Mouse (Mus musculus) neural tube, embryonic 13.5 days (tissue): ENCODE results near the gene Prrg2. TPM values are rescaled to one million over a fixed set of nuclear protein-coding genes. Genes with fewer than 3 reads are reported as not detected.
A peak's percentile ranks its signal among the peaks of the same experiment; 100 is the strongest.

Source experiments
- ATAC-seq: fragments of 200-750 bp; cut with Nextera tagmentation; 2 replicates; pipeline ENCODE4 v1.8.0; 2017; ENCODE audit warnings: low read depth, mild to moderate bottlenecking, moderate TSS enrichment, moderate library complexity
- H3K27ac ChIP-seq: fragments of 300-500 bp; sonication (generic); replicated peaks from 2 replicates; pipeline ENCODE4 v1.5.1; 2015; ENCODE audit warnings: moderate library complexity, mild to moderate bottlenecking, inconsistent platforms
- H3K27me3 ChIP-seq: fragments of 300-500 bp; sonication (generic); 2 replicates; pipeline ENCODE4 v1.6.1; 2015; ENCODE audit warnings: mild to moderate bottlenecking, inconsistent platforms
- H3K36me3 ChIP-seq: fragments of 300-500 bp; sonication (generic); 2 replicates; pipeline ENCODE4 v1.6.1; 2015; ENCODE audit warnings: mild to moderate bottlenecking, inconsistent platforms
- H3K4me1 ChIP-seq: fragments of 300-500 bp; sonication (generic); replicated peaks from 2 replicates; pipeline ENCODE4 v1.6.1; 2015; ENCODE audit warnings: inconsistent platforms
- H3K4me2 ChIP-seq: fragments of 300-500 bp; sonication (generic); 2 replicates; pipeline ENCODE4 v1.6.1; 2015; ENCODE audit warnings: inconsistent platforms, mild to moderate bottlenecking, moderate library complexity
- H3K4me3 ChIP-seq: fragments of 300-500 bp; sonication (generic); 2 replicates; pipeline ENCODE4 v1.5.1; 2015; ENCODE audit warnings: mild to moderate bottlenecking, inconsistent platforms
- H3K9ac ChIP-seq: fragments of 300-500 bp; sonication (generic); 2 replicates; pipeline ENCODE4 v1.6.1; 2015; ENCODE audit warnings: moderate library complexity, mild to moderate bottlenecking, inconsistent platforms
- H3K9me3 ChIP-seq: fragments of 300-500 bp; sonication (generic); 2 replicates; pipeline ENCODE4 v1.6.1; 2016; ENCODE audit warnings: inconsistent platforms
- WGBS: fragments of 180-500 bp; shearing (Covaris S2); methylation state at CpG from one replicate; pipeline ENCODE4 v1.1.7; 2015; 5-methylcytosine and 5-hydroxymethylcytosine counted together
- polyA plus RNA-seq: library from polyadenylated mRNA; unstranded; fragments of >200 nt; fragmentation: Nextera tagmentation; extraction: Ambion mirVana; gene quantifications from 2 replicates; pipeline ENCODE4 v1.2.1, GENCODE M21; 2015

Gene Prrg2
- polyA plus RNA-seq, 1 experiment from 2014 or later, result 16.8 TPM

DNA sequence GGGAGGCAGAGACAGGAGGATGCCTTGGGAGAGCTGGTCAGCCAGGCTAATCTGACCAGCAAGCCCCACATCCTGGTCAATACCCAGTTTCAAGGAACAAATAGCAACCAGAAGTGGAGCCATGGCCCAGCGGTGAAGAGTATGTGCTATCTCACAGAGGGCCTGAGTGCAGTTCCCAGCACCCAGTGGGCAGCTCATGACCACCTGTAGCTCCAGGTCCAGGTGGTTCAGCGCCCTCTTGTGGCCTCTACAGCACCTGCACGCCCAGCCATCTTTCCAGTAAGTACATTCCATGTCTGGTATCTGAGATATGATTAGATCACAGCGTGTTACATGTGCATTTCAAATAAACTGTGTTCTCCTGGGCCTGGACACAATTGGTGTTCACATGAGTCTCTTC is 23.6 kb upstream of the Prrg2 start:
- WGBS, result 81% methylated on average over 4 of the region's 4 CpGs
- Histone ChIP-seq H3K27me3 (no peaks in the 10 kb centered on the region), H3K27ac (no peak overlapping the region), H3K4me2 (no peak overlapping the region), H3K36me3 (peaks cover 26% of the 10 kb centered on the region), H3K9me3 (no peaks in the 10 kb centered on the region), H3K4me1 (peaks cover 13% of the 10 kb centered on the region), H3K4me3 (no peak overlapping the region), H3K9ac (no peak overlapping the region)
- ATAC-seq, result no peak

DNA sequence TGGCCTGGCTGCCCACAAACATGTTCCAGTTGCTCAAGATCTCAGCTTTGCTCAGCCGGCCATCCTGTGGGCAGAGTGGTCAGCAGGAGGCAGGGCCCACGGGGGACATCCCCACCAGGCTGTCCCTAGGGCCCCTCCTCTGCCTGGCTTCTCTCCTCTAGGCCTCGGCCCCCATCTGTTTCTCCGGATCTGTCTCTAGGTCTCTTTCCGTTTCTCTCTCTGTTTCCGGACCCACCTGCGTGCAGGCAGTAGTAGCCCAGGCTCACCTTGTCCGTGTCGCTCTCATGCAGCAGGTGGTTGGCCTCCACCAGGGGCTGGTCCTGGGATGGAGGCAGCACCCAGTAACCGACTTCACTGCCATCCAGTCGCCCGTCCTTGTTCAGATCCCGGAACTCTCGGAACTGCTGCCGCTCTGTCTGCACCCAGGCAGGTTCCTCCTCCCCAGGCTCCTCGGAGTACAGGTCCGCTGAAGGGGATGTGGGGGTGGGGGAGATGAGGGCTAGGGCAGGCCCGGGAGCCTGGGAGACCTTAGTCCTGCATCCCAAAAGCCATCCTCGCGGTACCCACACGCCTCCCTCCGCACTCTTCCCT is 20.9 kb upstream of the Prrg2 start:
- 83% methylated on average over 22 of the region's 22 CpGs for WGBS
- peak overlapping the region; percentile 77 for H3K27ac ChIP-seq

DNA sequence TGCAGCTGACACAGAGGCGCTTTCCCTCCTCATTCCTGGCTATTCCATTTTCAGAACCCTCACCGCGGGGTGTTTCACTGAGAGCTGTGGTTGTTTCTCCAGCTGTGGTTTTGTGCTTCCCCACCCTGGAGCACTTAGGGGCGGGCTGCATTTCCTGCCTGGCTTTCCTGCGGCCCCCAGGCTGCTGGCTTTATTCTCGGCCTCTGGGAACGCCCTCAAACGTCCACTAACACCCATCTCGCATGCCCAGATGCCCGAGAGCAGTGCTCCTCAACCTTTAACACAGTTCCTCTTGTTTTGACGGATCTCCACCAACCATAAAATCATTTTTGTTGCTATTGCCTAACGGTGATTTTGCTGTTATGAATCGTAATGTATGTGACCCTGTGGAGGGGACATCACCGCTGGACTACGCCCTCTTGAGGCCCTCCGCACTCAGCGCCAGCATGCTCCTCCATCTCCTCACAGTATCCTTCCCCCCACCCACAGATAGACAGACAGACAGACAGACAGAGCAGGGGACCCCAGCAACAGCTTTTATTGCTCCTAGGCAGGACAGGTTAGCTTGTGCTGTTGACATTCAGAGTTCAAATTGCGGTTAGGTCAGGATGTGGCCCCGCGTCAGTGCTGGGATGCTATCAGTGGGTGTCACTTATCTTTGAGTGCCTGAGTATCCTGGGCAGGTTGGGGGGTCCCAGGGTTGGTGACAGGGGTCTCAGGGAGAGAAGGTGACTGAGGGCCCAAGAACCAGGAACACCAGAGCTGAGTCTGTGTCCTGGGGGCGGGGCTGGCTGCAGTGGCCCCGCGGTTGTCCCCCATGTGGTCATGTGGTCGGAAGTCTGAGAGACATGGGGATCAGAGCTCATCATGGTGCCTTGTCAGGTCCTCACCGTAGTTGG is 20.2 kb upstream of the Prrg2 start:
- Histone ChIP-seq H3K4me2 (0 out of 2 replicates have a peak overlapping the region, but pooled peaks have one; percentile 1), H3K27ac (peak overlapping the region; percentile 77), H3K9ac (no peak overlapping the region), H3K4me1 (peaks cover 5% of the 10 kb centered on the region; the same call in 1 of the 2 replicates), H3K36me3 (peaks cover 29% of the 10 kb centered on the region), H3K9me3 (no peaks in the 10 kb centered on the region), H3K4me3 (no peak overlapping the region), H3K27me3 (no peaks in the 10 kb centered on the region)
- ATAC-seq, result no peak
- 57% methylated on average over 25 of the region's 25 CpGs for WGBS

More for the DNA sequence above, 20.9 kb upstream of the Prrg2 start:
- ATAC-seq, result no peak
- Histone ChIP-seq H3K9me3 (no peaks in the 10 kb centered on the region), H3K36me3 (peaks cover 26% of the 10 kb centered on the region), H3K4me1 (peaks cover 5% of the 10 kb centered on the region; the same call in 1 of the 2 replicates), H3K9ac (no peak overlapping the region), H3K4me3 (no peak overlapping the region), H3K4me2 (no peak overlapping the region), H3K27me3 (no peaks in the 10 kb centered on the region)

DNA sequence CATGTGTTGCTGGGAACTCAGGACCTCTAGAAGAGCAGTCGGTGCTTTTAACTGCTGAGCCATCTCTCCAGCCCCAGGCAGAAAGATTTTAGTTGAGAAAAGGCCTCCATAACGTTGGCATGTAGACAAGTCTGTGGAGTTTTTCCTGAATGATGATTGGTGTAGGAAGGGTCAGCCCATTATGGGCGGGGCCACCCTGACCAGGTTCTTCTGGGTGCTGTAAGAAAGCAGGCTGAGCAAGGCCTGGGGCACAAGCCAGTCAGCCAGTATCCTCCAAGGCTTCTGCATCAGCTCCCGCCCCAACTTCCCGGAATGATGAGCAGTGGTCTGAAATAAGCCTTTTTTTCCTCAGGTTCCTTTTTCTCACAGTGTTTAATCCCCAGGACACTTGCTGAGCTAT is 18.5 kb upstream of the Prrg2 start:
- H3K4me3 ChIP-seq, result no peak overlapping the region
- H3K4me2 ChIP-seq, result no peak overlapping the region
- peaks cover 5% of the 10 kb centered on the region; the same call in 1 of the 2 replicates for H3K4me1 ChIP-seq
- no peak overlapping the region for H3K9ac ChIP-seq
- no peak for ATAC-seq
- H3K36me3 ChIP-seq, result peaks cover 36% of the 10 kb centered on the region
- H3K27ac ChIP-seq, result no peak overlapping the region
- WGBS, result 54% methylated on average over 5 of the region's 5 CpGs
- H3K27me3 ChIP-seq, result no peaks in the 10 kb centered on the region
- H3K9me3 ChIP-seq, result no peaks in the 10 kb centered on the region

DNA sequence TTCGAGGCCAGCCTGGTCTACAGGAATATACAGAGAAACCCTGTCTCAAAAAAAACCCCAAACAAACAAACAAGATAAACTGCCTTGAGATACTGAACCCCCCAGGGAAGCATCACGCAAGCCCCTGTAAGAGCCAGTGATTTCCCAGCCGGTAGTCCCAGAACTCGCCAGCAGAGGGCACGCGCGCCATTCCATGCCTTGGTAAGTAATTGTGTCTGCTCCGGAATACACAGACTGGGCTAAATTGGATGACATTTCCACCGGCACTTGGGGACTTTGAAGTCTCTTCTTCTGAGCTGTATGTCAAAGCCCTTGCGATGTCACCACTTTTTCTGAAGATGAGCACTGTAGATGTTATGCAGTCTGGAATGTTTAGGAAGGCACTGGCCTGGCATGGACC is 17.4 kb upstream of the Prrg2 start:
- Histone ChIP-seq H3K27me3 (no peaks in the 10 kb centered on the region), H3K4me1 (peaks cover 5% of the 10 kb centered on the region; the same call in 1 of the 2 replicates), H3K9me3 (no peaks in the 10 kb centered on the region), H3K36me3 (peaks cover 43% of the 10 kb centered on the region), H3K27ac (no peak overlapping the region), H3K4me2 (no peak overlapping the region), H3K9ac (no peak overlapping the region), H3K4me3 (no peak overlapping the region)
- peak; percentile 38; the same call in 1 of the 2 replicates for ATAC-seq
- WGBS, result under 1% methylated on average over 10 of the region's 10 CpGs

DNA sequence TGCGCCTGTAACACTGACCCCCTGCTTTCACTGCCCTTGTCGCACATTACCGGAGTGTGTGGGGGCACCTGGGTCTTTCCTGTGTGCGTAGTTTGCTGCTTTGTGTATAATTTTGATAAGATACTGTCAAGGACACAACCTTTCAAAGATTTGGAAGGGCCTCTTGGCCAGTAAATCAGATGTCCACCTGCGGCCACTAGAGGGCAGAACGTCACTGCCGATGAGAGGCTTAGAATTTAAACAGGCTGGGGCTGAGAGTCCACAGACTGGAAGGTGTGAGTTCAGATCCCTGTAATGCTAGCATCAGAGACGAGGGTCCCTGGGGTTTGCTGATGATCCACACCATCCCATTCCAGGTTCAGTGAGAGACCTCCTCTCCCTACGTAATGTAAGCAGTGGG is 16.0 kb upstream of the Prrg2 start:
- Histone ChIP-seq H3K9me3 (no peaks in the 10 kb centered on the region), H3K27me3 (no peaks in the 10 kb centered on the region), H3K9ac (no peak overlapping the region), H3K4me3 (no peak overlapping the region), H3K27ac (no peak overlapping the region), H3K4me2 (no peak overlapping the region), H3K36me3 (peaks cover 47% of the 10 kb centered on the region), H3K4me1 (peaks cover 5% of the 10 kb centered on the region; the same call in 1 of the 2 replicates)
- 40% methylated on average over 9 of the region's 9 CpGs for WGBS
- ATAC-seq, result no peak

DNA sequence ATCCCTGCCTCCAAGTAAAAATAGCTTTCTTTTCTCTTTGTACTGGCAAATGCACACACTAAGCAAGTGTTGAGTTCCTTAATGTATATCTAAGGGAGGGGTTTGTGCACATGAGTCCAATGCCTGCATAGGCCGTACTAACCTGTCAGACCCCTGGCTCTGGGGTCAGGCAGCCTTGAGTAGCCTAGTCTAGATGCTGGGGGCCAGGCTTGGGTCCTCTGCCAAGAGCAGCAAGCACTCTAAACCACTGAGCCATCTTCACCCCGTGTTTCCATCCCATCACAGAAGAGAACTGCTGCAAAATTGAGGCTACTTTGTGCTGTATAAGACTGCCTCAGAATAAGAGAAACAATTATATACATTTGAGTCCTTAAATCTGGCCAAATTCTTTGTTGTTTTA is 15.4 kb upstream of the Prrg2 start:
- Histone ChIP-seq H3K27me3 (no peaks in the 10 kb centered on the region), H3K9me3 (no peaks in the 10 kb centered on the region), H3K4me2 (no peak overlapping the region), H3K4me3 (no peak overlapping the region), H3K9ac (no peak overlapping the region), H3K36me3 (peaks cover 41% of the 10 kb centered on the region), H3K4me1 (peaks cover 5% of the 10 kb centered on the region; the same call in 1 of the 2 replicates), H3K27ac (no peak overlapping the region)
- ATAC-seq, result no peak
- WGBS, result 87% methylated on average over 2 of the region's 2 CpGs

DNA sequence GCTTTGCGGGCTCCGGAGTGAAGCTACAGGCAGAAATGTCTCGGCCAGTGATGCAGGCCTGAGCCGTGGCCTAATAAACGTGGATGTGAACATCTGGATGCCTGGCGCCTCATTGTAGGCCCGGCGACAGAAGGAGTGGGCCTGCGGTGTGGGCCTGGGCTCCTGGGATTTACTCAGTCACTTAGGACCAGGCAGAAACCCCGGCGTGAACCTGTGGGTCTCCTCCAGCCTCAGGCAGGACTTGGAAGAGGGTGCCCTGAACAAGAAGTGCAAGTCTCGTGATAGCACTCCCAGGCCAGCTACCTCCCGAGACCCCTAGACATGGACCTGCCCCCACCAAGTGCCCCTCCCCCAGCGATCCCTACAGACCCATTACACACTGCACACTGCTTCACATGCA is 14.8 kb upstream of the Prrg2 start:
- Histone ChIP-seq H3K27me3 (no peaks in the 10 kb centered on the region), H3K4me2 (no peak overlapping the region), H3K4me1 (peaks cover 4% of the 10 kb centered on the region; the same call in 1 of the 2 replicates), H3K36me3 (peaks cover 41% of the 10 kb centered on the region), H3K27ac (no peak overlapping the region), H3K4me3 (no peak overlapping the region), H3K9me3 (no peaks in the 10 kb centered on the region), H3K9ac (no peak overlapping the region)
- no peak for ATAC-seq
- WGBS, result 87% methylated on average over 14 of the region's 14 CpGs

DNA sequence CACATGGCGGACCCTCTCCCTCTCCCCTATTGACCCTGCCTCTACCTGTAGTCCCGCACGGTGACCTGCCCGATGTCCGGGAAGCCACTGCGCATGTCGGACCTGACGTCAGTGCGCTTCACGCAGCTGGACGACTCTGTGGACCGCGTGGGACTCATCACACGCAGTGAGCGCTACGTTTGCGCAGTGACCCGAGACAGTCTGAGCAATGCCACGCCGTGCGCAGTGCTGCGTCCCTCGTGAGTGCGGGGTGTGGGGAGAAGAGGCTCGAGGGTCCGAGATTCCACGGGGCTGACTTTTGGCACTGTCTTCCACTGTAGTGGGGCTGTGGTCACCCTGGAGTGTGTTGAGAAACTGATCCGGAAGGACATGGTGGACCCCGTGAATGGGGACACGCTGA is 14.0 kb upstream of the Prrg2 start:
- no peaks in the 10 kb centered on the region for H3K4me1 ChIP-seq
- 89% methylated on average over 30 of the region's 30 CpGs for WGBS
- ATAC-seq, result no peak
- H3K27ac ChIP-seq, result no peak overlapping the region
- H3K9me3 ChIP-seq, result no peaks in the 10 kb centered on the region
- H3K4me3 ChIP-seq, result no peak overlapping the region
- no peaks in the 10 kb centered on the region for H3K27me3 ChIP-seq
- peaks cover 41% of the 10 kb centered on the region for H3K36me3 ChIP-seq
- H3K4me2 ChIP-seq, result no peak overlapping the region
- H3K9ac ChIP-seq, result no peak overlapping the region

DNA sequence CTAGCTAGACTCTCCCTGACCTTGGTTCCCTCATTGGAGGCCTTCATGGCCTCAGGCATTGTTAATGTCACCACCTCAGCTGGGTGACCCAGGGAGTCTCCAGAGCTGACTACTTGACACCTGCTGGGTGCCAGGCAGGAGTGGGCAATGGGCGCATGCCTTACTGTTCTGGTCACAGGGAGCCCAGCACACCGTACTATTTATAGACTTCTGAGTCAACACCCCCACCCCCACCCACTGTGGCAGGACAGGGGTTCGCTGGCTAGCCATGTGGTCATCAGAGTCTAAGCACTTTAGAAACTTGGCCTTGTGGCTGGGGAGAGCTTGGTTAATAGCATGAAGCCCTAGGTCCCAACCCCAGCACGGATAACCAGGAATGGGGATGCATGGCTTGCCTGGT is 12.9 kb upstream of the Prrg2 start:
- H3K36me3 ChIP-seq, result peaks cover 41% of the 10 kb centered on the region
- no peak overlapping the region for H3K27ac ChIP-seq
- WGBS, result 92% methylated on average over 4 of the region's 4 CpGs
- no peaks in the 10 kb centered on the region for H3K4me1 ChIP-seq
- H3K4me3 ChIP-seq, result no peak overlapping the region
- no peak for ATAC-seq
- H3K9me3 ChIP-seq, result no peaks in the 10 kb centered on the region
- no peak overlapping the region for H3K9ac ChIP-seq
- H3K27me3 ChIP-seq, result no peaks in the 10 kb centered on the region
- H3K4me2 ChIP-seq, result no peak overlapping the region

DNA sequence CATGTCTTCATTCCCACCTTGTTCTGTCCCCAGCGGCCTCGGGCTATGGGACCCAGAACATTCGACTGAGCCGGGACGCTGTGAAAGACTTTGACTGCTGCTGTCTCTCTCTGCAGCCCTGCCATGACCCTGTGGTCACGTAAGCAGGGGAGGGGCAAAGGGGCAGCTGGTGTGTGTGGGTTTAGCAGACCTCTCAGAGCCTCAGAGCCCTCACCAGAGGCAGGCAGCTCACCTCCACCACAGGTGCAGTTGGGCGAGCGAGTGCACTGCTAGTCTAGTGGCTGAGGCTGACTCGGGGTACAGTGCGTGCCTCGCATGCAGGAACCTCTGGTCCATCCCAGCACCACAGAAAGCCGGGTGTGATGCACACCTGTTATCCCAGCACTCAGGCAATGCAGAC is 11.5 kb upstream of the Prrg2 start:
- WGBS, result 90% methylated on average over 12 of the region's 12 CpGs
- ATAC-seq, result no peak
- H3K4me3 ChIP-seq, result no peak overlapping the region
- H3K27me3 ChIP-seq, result no peaks in the 10 kb centered on the region
- H3K4me2 ChIP-seq, result no peak overlapping the region
- H3K4me1 ChIP-seq, result no peaks in the 10 kb centered on the region
- H3K9me3 ChIP-seq, result no peaks in the 10 kb centered on the region
- H3K27ac ChIP-seq, result no peak overlapping the region
- H3K9ac ChIP-seq, result no peak overlapping the region
- H3K36me3 ChIP-seq, result peaks cover 41% of the 10 kb centered on the region

DNA sequence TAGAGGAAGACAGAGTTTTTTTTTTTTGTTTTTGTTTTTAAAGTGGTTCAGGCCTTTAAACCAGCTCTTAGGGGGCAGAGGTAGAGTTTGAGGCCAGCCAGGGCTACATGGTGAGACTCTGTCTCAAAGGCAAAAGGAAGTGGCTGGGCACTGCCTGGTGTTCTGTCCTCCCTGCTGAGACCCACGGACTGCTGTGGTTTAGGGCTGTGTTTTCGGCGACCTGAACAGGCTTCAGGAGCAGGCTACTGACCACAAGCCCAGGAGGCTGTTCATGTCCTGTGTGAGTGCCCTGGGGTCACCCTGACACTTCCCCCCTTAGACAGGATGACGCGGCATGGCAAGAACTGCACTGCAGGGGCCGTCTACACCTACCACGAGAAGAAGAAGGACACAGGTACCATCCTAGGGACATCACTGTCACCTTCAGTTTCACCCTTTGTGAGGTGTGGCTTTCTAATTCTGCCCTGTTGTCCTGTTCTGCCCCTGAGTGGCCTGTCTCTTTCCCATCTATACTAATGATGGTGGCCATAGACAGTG is 10.8 kb upstream of the Prrg2 start:
- Histone ChIP-seq H3K4me1 (no peaks in the 10 kb centered on the region), H3K27ac (no peak overlapping the region), H3K36me3 (peaks cover 41% of the 10 kb centered on the region), H3K4me3 (no peak overlapping the region), H3K9me3 (no peaks in the 10 kb centered on the region), H3K9ac (no peak overlapping the region), H3K27me3 (no peaks in the 10 kb centered on the region), H3K4me2 (no peak overlapping the region)
- WGBS, result 77% methylated on average over 7 of the region's 7 CpGs
- no peak for ATAC-seq
